Mouse (Mus musculus): ENCODE data around the gene Tmed1.
"Not testable (repeated sequence)": the region's sequence is repeated elsewhere in the genome, so short reads cannot be mapped to it uniquely, and the experiment has no call there.

The Tmed1 gene

DNA sequence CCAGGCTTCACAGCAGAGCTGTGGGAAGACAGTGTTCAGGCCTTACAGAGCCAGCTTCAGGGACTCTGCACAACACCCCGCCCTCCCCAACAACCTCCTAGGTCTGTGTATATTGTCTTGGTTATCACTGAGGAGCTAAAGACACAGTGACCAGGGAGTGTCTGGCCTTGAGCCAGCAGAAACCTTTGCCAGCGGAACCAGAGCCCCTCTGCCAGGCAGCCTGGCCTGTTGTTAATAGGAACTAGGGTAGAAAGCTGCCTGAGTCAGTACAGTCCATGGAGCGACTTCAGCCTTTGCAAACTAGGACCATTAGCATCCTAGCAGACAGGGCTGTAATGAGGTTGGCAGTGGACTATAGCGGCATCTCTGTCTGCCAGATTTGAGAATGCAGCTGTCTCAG is 26.0 kb downstream of the Tmed1 start:
- in situ Hi-C loops (cut with MboI; ENCODE audit: low sequenced_read_pairs), result no loop called here

- in situ Hi-C loops (cut with MboI; ENCODE audit: low sequenced_read_pairs), result no loop called here
Observed at GRCm38 (mm10) chr9:21477707-21478106, 32.3 kb downstream of the Tmed1 start.

DNA sequence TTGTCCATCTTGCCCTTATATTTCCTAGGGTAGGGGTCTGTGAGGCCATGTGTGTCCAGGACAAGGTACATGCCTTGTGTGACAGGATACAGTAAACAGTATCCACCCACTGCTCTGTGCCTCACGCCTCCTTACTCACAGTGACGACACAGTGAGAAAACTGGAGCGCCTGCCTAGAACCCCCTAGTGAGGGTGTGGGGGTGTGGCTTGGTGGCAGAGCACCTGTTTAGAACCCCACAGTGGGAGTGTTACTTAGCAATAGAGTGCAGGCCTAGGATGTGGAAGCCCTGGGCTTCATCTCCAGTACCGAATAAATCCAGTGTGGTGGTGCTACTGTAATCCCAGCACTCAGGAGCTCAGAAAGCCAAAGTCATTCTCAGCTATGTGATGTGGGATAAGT is 37.1 kb downstream of the Tmed1 start:
- in situ Hi-C loops (cut with MboI; ENCODE audit: low sequenced_read_pairs), result no loop called here

- in situ Hi-C loops (cut with MboI; ENCODE audit: low sequenced_read_pairs), result no loop called here
Observed at GRCm38 (mm10) chr9:21469032-21470024, 40.7 kb downstream of the Tmed1 start.

DNA sequence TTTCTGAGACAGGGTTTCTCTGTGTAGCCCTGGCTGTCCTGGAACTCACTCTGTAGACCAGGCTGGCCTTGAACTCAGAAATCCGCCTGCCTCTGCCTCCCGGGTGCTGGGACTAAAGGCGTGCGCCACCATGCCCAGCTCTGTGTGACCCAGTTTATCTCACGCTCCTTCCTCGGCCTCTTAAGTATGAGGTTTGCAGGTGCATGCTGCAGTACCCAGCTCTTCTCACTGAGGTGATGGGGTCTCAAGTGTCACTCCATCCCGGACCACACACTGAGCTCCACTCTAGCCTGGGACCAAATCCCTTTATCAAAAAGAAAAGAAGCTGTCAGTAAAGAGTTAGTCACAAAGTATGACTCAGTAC is 45.5 kb downstream of the Tmed1 start:
- in situ Hi-C loops (cut with MboI; ENCODE audit: low sequenced_read_pairs), result not testable (repeated sequence)

GRCm38 (mm10) chr9:21463766-21464564 is 46.1 kb downstream of the Tmed1 start:
- in situ Hi-C loops (cut with MboI; ENCODE audit: low sequenced_read_pairs), result no loop called here

GRCm38 (mm10) chr9:21463138-21463590 is 46.9 kb downstream of the Tmed1 start:
- in situ Hi-C loops (cut with MboI; ENCODE audit: low sequenced_read_pairs), result no loop called here

DNA sequence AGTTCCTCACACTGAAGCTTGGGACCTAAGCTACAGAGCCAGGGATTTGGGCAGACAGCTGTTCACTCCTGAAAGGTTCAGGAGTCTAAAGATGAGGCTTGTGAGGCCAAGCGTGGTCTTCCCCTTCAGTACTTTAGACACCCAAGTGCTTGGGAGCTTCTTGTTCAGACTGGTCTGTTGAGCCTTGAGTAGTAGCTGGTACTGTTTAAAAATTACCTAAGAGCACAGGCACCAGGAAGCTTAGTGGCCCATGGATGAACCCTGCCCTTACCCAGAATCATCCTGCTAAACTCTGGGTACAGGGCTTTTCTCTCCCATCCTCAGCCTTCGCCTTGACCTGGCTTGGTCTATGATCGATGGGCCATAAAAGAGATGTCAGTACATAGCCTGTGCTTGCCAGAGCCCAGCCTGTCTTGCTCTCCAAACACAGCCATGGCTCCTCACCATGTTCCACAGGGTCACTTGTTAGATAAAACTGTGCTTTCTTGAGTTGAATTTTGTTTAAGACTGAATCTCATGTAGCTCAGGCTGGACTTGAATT is 49.6 kb downstream of the Tmed1 start:
- in situ Hi-C loops (cut with MboI; ENCODE audit: low sequenced_read_pairs), result no loop called here

GRCm38 (mm10) chr9:21458821-21459220 is 51.2 kb downstream of the Tmed1 start:
- in situ Hi-C loops (cut with MboI; ENCODE audit: low sequenced_read_pairs), result no loop called here
